Mouse (Mus musculus): Measurements from ENCODE around the gene Klre1.
"Not testable (repeated sequence)": the region's sequence is repeated elsewhere in the genome, so short reads cannot be mapped to it uniquely, and the experiment has no call there.

Gene Klre1

DNA sequence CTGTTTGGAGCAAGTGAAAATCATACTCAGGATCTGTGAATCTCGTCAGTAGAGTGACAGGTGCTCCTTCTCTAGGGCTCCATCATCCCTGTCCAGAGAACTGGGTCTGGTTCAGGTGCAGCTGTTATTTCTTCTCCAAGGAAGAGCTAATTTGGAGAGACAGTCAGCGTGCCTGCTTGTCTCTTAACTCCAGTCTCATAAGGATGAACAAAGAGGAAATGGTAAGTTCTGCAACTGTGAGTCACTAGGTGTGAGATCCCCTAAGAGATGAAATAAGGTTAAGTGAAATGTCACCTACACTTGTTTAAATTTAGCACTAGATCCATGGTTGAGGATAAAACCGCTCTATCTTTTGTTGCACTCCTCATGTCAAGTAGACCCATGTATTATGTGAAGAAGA lies 5.3 kb downstream of the Klre1 start:
- peak; percentile 26 for DNase-seq (ENCODE audit: low read depth, low spot score)

DNA sequence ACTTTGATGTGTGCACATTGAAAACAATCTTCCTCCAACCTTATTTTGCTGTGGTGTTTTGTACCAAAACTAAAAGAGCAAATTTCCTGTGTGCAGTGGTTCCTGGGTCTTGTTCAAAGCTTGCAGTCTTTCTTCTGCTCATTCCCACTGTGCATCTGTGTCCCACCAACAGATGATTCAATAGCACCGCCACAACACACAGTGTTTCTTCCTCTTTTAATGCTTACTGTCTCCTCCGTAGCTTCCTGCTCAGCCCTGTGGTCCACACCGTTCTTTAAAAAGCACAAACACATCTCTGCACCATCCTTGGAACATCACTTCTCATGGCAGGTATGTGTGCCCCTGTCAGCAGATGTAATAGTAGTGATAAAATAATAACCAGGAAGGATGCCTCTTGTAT lies 13.8 kb downstream of the Klre1 start, which contains the start of gene Klrd1:
Gene Klrd1 (plus strand): TSS at position 275 of the 400 bp plus-strand sequence.
- peak; percentile 55 for DNase-seq (ENCODE audit: low read depth, low spot score)

DNA sequence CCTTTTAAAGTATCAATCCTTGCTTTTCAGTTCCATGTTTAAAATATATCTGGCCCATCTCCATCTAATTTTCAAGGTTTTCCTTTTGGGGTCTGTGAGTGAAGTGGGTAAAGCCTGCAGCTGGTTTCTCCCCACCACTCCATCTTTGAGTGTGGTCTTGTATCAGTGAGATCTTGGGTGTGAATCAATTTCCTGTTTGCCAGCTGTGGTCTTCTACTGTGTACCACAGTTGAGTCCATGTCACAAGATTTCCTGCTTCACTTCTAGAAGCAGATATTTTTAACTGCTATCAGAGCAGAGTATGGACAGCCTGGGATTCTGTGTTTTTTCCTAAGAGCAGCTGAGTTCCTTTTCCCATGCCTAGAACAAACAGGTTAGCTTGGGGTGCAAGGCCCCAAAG lies 30.7 kb downstream of the Klre1 start:
- DNase-seq (ENCODE audit: low read depth, low spot score), result no peak

DNA sequence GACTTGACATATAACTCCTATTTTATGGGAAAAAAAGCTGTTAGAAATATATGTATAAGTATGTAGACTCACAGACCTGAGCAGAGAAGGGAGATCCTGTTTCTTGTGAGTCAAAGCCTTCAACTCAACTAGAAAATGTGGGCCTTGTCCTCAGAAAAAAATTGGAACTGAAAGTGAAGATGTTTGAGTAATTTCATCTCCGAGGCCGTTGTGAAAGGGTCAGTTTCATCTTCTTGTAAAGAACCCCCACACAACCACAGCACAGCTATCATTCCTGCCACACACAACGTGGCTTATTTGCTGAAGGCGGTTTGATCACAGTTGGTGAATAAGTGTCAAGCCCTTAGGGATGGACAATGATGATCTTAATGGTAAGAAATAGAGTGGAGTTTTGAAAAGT lies 46.0 kb downstream of the Klre1 start, which contains the start of gene Klrk1:
Gene Klrk1 (minus strand): TSS at position 130 of the 400 bp plus-strand sequence.
- DNase-seq (ENCODE audit: low read depth, low spot score), result peak; percentile 9

DNA sequence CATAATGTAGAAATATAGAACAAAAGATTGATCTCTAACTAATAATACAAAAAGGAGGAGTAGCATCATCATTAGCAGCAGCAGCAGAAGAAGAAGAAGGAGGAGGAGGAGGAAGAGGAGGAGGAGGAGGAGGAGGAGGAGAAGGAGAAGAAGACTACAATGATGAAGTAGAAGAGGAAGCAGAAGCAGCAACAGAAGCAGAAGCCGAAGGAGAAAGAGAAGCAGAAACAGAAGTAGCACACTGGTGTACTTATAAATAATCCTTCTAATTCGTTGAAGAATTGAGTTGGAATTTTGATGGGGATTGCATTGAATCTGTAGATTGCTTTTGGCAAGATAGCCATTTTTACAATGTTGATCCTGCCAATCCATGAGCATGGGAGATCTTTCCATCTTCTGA lies 53.3 kb downstream of the Klre1 start:
- not testable (repeated sequence) for DNase-seq (ENCODE audit: low read depth, low spot score)

Data from A20 (cell line).